Comparison of ENCODE assay signal across 26 mouse cellular contexts in the genomic region with DNA sequence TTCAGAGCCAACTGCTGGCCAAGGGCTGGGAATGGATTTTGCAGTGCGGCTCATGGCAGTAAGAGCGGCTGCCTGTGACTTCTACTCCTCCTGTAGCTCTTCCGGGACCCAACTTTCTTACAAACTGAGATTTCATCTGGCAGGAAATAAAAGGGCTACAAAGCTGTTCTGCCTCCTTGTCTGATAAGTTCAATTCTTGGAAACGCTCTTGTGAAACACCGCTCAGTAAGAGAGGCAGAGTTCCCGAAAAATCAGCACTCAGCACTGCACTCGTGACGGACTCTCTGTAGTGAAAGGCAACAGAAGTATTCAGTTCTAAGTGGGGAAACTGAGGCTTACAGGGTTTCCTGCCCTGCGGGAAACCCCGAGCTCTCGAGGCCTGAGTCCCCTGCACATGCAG. TPM values are rescaled to one million over a fixed set of nuclear protein-coding genes. Genes with fewer than 3 reads are reported as not detected.
DNase-seq lines count a peak whose midpoint lies in the region; ATAC-seq and TF ChIP-seq lines count a peak whose summit lies in the region.
"Had no signal": no experiment of that assay in that cellular context is flagged by ENCODE, and none has a peak within 500 bp of the region (broad histone marks: within the 10 kb centered on the region; RNA-seq: fewer than 3 reads in every experiment).

No protein-coding gene starts in this region.

- H3K4me2 ChIP-seq in lung, postnatal 0 days (replicated peaks; ENCODE audit: low read depth, low read length): peak overlapping the region; percentile 48
- H3K4me2 ChIP-seq: embryonic facial prominence, embryonic 12.5 days; liver, embryonic 15.5 days; neural tube, embryonic 13.5 days had no signal

- WGBS in heart, embryonic 10.5 days: 76% methylated on average over 11 of the region's 11 CpGs
- WGBS in lung, adult 2 months: 38% methylated on average over 11 of the region's 11 CpGs
- 26% methylated on average over 11 of the region's 11 CpGs for WGBS in lung, postnatal 0 days

- H3K9ac ChIP-seq in lung, postnatal 0 days (replicated peaks; ENCODE audit: low read depth): no peak overlapping the region
- H3K9ac ChIP-seq: embryonic facial prominence, embryonic 12.5 days; forebrain, postnatal 0 days; liver, embryonic 15.5 days; neural tube, embryonic 13.5 days had no signal

- H3K4me1 ChIP-seq in heart, embryonic 10.5 days: peaks cover 7% of the 10 kb centered on the region
- peaks cover 7% of the 10 kb centered on the region for H3K4me1 ChIP-seq in lung, adult 2 months (ENCODE audit: control insufficient read depth, insufficient read depth, low read length)
- H3K4me1 ChIP-seq in lung, postnatal 0 days (ENCODE audit: insufficient read depth, low read depth, low read length): no peaks in the 10 kb centered on the region; the same call in 1 of the 2 replicates
- H3K4me1 ChIP-seq: liver, embryonic 15.5 days; neural tube, embryonic 13.5 days had no signal

- peak; percentile 67 for ATAC-seq in lung, postnatal 0 days
- ATAC-seq: CD4-positive, CD25-positive, alpha-beta regulatory T cell, adult 4 months; forebrain, postnatal 0 days; hindbrain, postnatal 0 days; intestine, postnatal 0 days; midbrain, embryonic 16.5 days had no signal

- TF ChIP-seq EP300 in lung, postnatal 0 days (IDR thresholded peaks at IDR 0.05): peak; percentile 61

- no peak overlapping the region for H3K4me3 ChIP-seq in heart, embryonic 10.5 days
- H3K4me3 ChIP-seq in lung, adult 2 months (replicated peaks; ENCODE audit: extremely low read depth, low read depth, low read length): peak overlapping the region; percentile 1
- H3K4me3 ChIP-seq in lung, postnatal 0 days (ENCODE audit: low read depth, low read length): peak overlapping the region; percentile 21; the same call in 1 of the 2 replicates
- H3K4me3 ChIP-seq: embryonic facial prominence, embryonic 12.5 days; hindbrain, embryonic 10.5 days; layer of hippocampus, adult 2 months; liver, embryonic 15.5 days; midbrain, embryonic 10.5 days; myocyte; neural tube, embryonic 13.5 days had no signal

- H3K27me3 ChIP-seq in heart, embryonic 10.5 days (ENCODE audit: insufficient read depth, poor library complexity, severe bottlenecking): peaks cover 5% of the 10 kb centered on the region; the same call in 1 of the 2 replicates
- H3K27me3 ChIP-seq in lung, postnatal 0 days (replicated peaks; ENCODE audit: insufficient read depth, low read length): no peaks in the 10 kb centered on the region
- H3K27me3 ChIP-seq: embryonic facial prominence, embryonic 12.5 days; liver, embryonic 15.5 days; neural tube, embryonic 13.5 days had no signal

- no peak overlapping the region for H3K27ac ChIP-seq in heart, embryonic 10.5 days
- H3K27ac ChIP-seq in lung, postnatal 0 days (ENCODE audit: low read length): peak overlapping the region; percentile 84
- H3K27ac ChIP-seq: embryonic facial prominence, embryonic 12.5 days; hindbrain, embryonic 10.5 days; hindbrain, postnatal 0 days; layer of hippocampus, adult 2 months; liver, embryonic 15.5 days; midbrain, embryonic 10.5 days; neural tube, embryonic 13.5 days had no signal

- peak; percentile 18 to 22 for DNase-seq in heart, adult 18-20 months
- no peak for DNase-seq in heart, embryonic 10.5 days (ENCODE audit: low spot score)
- DNase-seq in lung, adult 2 months: no peak
- DNase-seq in lung, postnatal 10 days: no peak
- DNase-seq in lung, postnatal 0 days (ENCODE audit: low spot score): peak; percentile 84
- no peak for DNase-seq in embryo, embryonic 9.5 days (ENCODE audit: extremely low spot score)
- no peak for DNase-seq in thymus, postnatal 36 days
- DNase-seq: adrenal gland, postnatal 36 days; cerebellum, adult 9-10 months; forebrain, postnatal 0 days; kidney, postnatal 25 days; retina, postnatal 1 day; right cerebral cortex, postnatal 25 days; thymus, adult 18-20 months; thymus, postnatal 4 days had no signal

- no peaks in the 10 kb centered on the region for H3K9me3 ChIP-seq in heart, embryonic 10.5 days
- no peaks in the 10 kb centered on the region for H3K9me3 ChIP-seq in lung, postnatal 0 days (ENCODE audit: low read length)
- H3K9me3 ChIP-seq: embryonic facial prominence, embryonic 12.5 days; hindbrain, embryonic 10.5 days; liver, embryonic 15.5 days; midbrain, embryonic 10.5 days; neural tube, embryonic 13.5 days had no signal

- no peaks in the 10 kb centered on the region for H3K36me3 ChIP-seq in heart, embryonic 10.5 days
- no peaks in the 10 kb centered on the region for H3K36me3 ChIP-seq in lung, postnatal 0 days (ENCODE audit: insufficient read depth, low read length)
- H3K36me3 ChIP-seq: embryonic facial prominence, embryonic 12.5 days; hindbrain, embryonic 10.5 days; liver, embryonic 15.5 days; midbrain, embryonic 10.5 days; neural tube, embryonic 13.5 days had no signal

- TF ChIP-seq CTCF in lung, adult 2 months (IDR thresholded peaks at IDR 0.05; ENCODE audit: insufficient read depth, low read length): no peak
- no peak for TF ChIP-seq CTCF in lung, postnatal 0 days (IDR thresholded peaks at IDR 0.05)

- 0 out of 2 replicates have a peak, but pooled peaks have one; percentile 10 for TF ChIP-seq POLR2A in lung, adult 2 months (IDR thresholded peaks at IDR 0.05; ENCODE audit: borderline replicate concordance, extremely low read depth, low read depth, low read length)

RNA-seq across cellular contexts. Expression of gene Ror1, which starts 53.6 kb away (rescaled TPM):
- total RNA-seq in heart, adult 18-20 months (2021): 1 to 10 TPM; 3.6 to 3.7 TPM
- 8.2 and 9.3 TPM in 2 replicates for polyA plus RNA-seq in heart, embryonic 10.5 days (2016; fragmentation: Nextera tagmentation; extraction: Ambion mirVana)
- 2.2 and 2.6 TPM in 2 replicates for polyA plus RNA-seq in lung, adult 2 months (2012; rRNA removed)
- 5.5 and 6.2 TPM in 2 replicates for polyA plus RNA-seq in lung, postnatal 0 days (2015; fragmentation: Nextera tagmentation; extraction: Ambion mirVana)
- polyA plus RNA-seq: CD4-positive, CD25-positive, alpha-beta regulatory T cell, adult 4 months had no signal

Comparison
In these comparisons a context has a peak if more than half of its experiments do, and no peak if none do; other contexts are left out.
1. DNase-seq: peak in heart, adult 18-20 months (2 of 2) and lung, postnatal 0 days (single experiment); none in heart, embryonic 10.5 days (single experiment), lung, adult 2 months (single experiment), lung, postnatal 10 days (single experiment), embryo, embryonic 9.5 days (single experiment) and thymus, postnatal 36 days (0 of 2).